ENCODE assay signal across 14 mouse cellular contexts in genomic region chr2:162507664-162508063, GRCm38 (mm10).
"Had no signal": no experiment of that assay in that cellular context is flagged by ENCODE, and none has a peak within 500 bp of the region (broad histone marks: within the 10 kb centered on the region; RNA-seq: fewer than 3 reads in every experiment).

No protein-coding gene starts in this region.

- H3K4me2 ChIP-seq: kidney, embryonic 15.5 days; liver, embryonic 11.5 days; liver, embryonic 15.5 days; lung, embryonic 14.5 days; midbrain, embryonic 12.5 days; neural tube, embryonic 15.5 days had no signal

- H3K36me3 ChIP-seq: kidney, embryonic 15.5 days; liver, embryonic 15.5 days; midbrain, embryonic 12.5 days; neural tube, embryonic 15.5 days had no signal

- H3K9me3 ChIP-seq: kidney, embryonic 15.5 days; liver, embryonic 15.5 days; midbrain, embryonic 12.5 days; neural tube, embryonic 15.5 days had no signal

- DNase-seq: kidney, adult 2 months; kidney, postnatal 14 days; left cerebral cortex, postnatal 4 days; lung, embryonic 14.5 days; lung, postnatal 10 days; lung, postnatal 4 days; right cerebral cortex, adult 18-20 months; right cerebral cortex, postnatal 25 days; thymus, postnatal 36 days had no signal

- H3K9ac ChIP-seq: kidney, embryonic 15.5 days; liver, embryonic 15.5 days; lung, embryonic 14.5 days; midbrain, embryonic 12.5 days; neural tube, embryonic 15.5 days had no signal

- H3K27me3 ChIP-seq: liver, embryonic 15.5 days; neural tube, embryonic 15.5 days had no signal

- H3K27ac ChIP-seq: kidney, embryonic 15.5 days; liver, embryonic 15.5 days; midbrain, embryonic 12.5 days; neural tube, embryonic 15.5 days had no signal

- H3K4me1 ChIP-seq: liver, embryonic 15.5 days had no signal

- H3K4me3 ChIP-seq: kidney, embryonic 15.5 days; liver, embryonic 15.5 days; midbrain, embryonic 12.5 days; neural tube, embryonic 15.5 days had no signal
